Mouse (Mus musculus): ENCODE measurements around the gene Cab39. TPM values are rescaled to one million over a fixed set of nuclear protein-coding genes. Genes with fewer than 3 reads are reported as not detected.

Gene Cab39
- polyA plus RNA-seq, 1 experiment: 72.7 TPM

GRCm38 (mm10) chr1:85856266-85856665 lies 63.0 kb downstream of the Cab39 start:
- no peak for TF ChIP-seq POLR2A (IDR thresholded peaks at IDR 0.05; ENCODE audit: low read depth, low read length)
- TF ChIP-seq CTCF (IDR thresholded peaks at IDR 0.05; ENCODE audit: borderline replicate concordance, insufficient read depth, low read length): no peak
- H3K4me1 ChIP-seq (ENCODE audit: control insufficient read depth, insufficient read depth, low read length): no peaks in the 10 kb centered on the region
- no peak overlapping the region for H3K4me3 ChIP-seq (ENCODE audit: insufficient read depth, low read length)
- no peak overlapping the region for H3K27ac ChIP-seq (ENCODE audit: insufficient read depth, low read length)

- TF ChIP-seq POLR2A (IDR thresholded peaks at IDR 0.05; ENCODE audit: low read depth, low read length) (no peak), CTCF (IDR thresholded peaks at IDR 0.05; ENCODE audit: borderline replicate concordance, insufficient read depth, low read length) (no peak)
- no peaks in the 10 kb centered on the region for H3K4me1 ChIP-seq (ENCODE audit: control insufficient read depth, insufficient read depth, low read length)
- H3K27ac ChIP-seq (ENCODE audit: insufficient read depth, low read length): no peak overlapping the region
- no peak overlapping the region for H3K4me3 ChIP-seq (ENCODE audit: insufficient read depth, low read length)
These were observed 64.1 kb downstream of the Cab39 start for GRCm38 (mm10) chr1:85857261-85857754.

DNA sequence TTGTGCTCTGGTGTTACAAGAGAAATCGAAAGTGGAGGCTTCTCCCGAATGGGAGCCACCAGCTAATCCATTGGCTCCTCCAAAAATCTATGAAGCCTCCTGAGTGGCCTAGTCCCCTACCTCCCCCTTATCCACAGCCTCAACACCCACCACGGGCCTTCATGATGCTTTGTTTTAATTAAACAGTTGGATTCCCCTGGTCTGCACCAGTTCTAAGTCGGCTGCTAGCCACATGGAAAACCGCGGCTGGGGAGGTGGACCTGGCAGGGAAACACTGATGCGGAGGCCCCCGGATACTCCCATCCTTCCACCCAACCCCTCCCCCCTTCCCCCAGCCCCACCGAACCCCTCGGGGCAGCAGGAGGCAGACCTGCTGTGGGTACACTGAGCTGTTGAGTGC lies 71.1 kb downstream of the Cab39 start:
- Histone ChIP-seq H3K4me3 (ENCODE audit: insufficient read depth, low read length) (no peak overlapping the region), H3K27ac (ENCODE audit: insufficient read depth, low read length) (no peak overlapping the region), H3K4me1 (ENCODE audit: control insufficient read depth, insufficient read depth, low read length) (no peaks in the 10 kb centered on the region)
- TF ChIP-seq CTCF (IDR thresholded peaks at IDR 0.05; ENCODE audit: borderline replicate concordance, insufficient read depth, low read length) (no peak), POLR2A (IDR thresholded peaks at IDR 0.05; ENCODE audit: low read depth, low read length) (no peak)

- TF ChIP-seq CTCF (IDR thresholded peaks at IDR 0.05; ENCODE audit: borderline replicate concordance, insufficient read depth, low read length) (no peak), POLR2A (IDR thresholded peaks at IDR 0.05; ENCODE audit: low read depth, low read length) (no peak)
These were observed 76.8 kb downstream of the Cab39 start for GRCm38 (mm10) chr1:85870001-85870400.

GRCm38 (mm10) chr1:85870546-85870945 lies 77.3 kb downstream of the Cab39 start:
- no peaks in the 10 kb centered on the region for H3K4me1 ChIP-seq (ENCODE audit: control insufficient read depth, insufficient read depth, low read length)
- H3K4me3 ChIP-seq (ENCODE audit: insufficient read depth, low read length): no peak overlapping the region
- no peak for TF ChIP-seq POLR2A (IDR thresholded peaks at IDR 0.05; ENCODE audit: low read depth, low read length)
- no peak for TF ChIP-seq CTCF (IDR thresholded peaks at IDR 0.05; ENCODE audit: borderline replicate concordance, insufficient read depth, low read length)
- no peak overlapping the region for H3K27ac ChIP-seq (ENCODE audit: insufficient read depth, low read length)

More at GRCm38 (mm10) chr1:85870001-85870400, 76.8 kb downstream of the Cab39 start:
- Histone ChIP-seq H3K4me1 (ENCODE audit: control insufficient read depth, insufficient read depth, low read length) (no peaks in the 10 kb centered on the region), H3K27ac (ENCODE audit: insufficient read depth, low read length) (no peak overlapping the region), H3K4me3 (ENCODE audit: insufficient read depth, low read length) (no peak overlapping the region)

DNA sequence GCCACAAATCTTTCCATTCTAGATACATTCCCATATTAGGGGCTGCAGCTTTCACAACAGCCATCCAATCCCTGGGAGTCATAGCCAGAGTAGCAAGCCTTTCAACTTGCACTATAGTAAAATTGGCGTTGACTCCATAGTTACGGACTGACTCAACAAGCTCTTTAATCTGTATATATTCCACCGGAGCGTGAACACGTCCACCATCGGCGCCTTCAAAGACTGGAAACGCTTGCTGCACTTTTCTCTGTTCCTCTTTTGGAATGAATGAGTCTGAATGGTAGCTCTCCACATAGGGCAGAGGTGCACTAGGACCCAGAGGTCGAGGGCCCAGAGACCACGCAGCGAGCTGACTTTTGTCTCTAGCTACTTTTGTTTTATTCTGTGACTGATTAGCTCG lies 88.8 kb downstream of the Cab39 start:
- H3K27ac ChIP-seq (ENCODE audit: insufficient read depth, low read length): no peak overlapping the region
- no peaks in the 10 kb centered on the region for H3K4me1 ChIP-seq (ENCODE audit: control insufficient read depth, insufficient read depth, low read length)
- H3K4me3 ChIP-seq (ENCODE audit: insufficient read depth, low read length): no peak overlapping the region
- TF ChIP-seq CTCF (IDR thresholded peaks at IDR 0.05; ENCODE audit: borderline replicate concordance, insufficient read depth, low read length): no peak
- TF ChIP-seq POLR2A (IDR thresholded peaks at IDR 0.05; ENCODE audit: low read depth, low read length): no peak

DNA sequence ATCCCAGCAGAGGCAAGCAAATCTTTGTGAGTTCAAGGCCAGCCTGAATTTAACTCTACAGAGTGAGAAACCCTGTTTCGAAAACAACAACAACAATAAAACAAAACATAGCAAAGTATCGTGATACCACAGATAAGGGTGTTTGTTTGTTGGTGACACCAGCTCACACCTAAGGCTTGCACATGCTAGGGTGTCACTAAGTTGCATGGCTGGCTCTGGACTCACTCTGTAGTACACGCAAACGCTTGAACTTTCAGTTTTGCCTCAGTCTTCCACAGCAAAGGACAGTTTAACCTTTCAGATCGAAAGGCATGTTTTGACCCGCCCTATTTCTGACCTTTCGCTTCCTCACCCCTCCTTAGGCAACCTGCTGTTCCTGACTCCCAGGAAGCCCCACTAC lies 94.0 kb downstream of the Cab39 start:
- no peaks in the 10 kb centered on the region for H3K4me1 ChIP-seq (ENCODE audit: control insufficient read depth, insufficient read depth, low read length)
- no peak for TF ChIP-seq POLR2A (IDR thresholded peaks at IDR 0.05; ENCODE audit: low read depth, low read length)
- TF ChIP-seq CTCF (IDR thresholded peaks at IDR 0.05; ENCODE audit: borderline replicate concordance, insufficient read depth, low read length): no peak
- H3K4me3 ChIP-seq (ENCODE audit: insufficient read depth, low read length): no peak overlapping the region
- H3K27ac ChIP-seq (ENCODE audit: insufficient read depth, low read length): no peak overlapping the region

- Histone ChIP-seq H3K4me3 (ENCODE audit: insufficient read depth, low read length) (peak within 1 kb of the TSS; percentile 96), H3K4me1 (ENCODE audit: control insufficient read depth, insufficient read depth, low read length) (peaks cover 5% of the 10 kb centered on the region; the same call in 1 of the 2 replicates), H3K27ac (ENCODE audit: insufficient read depth, low read length) (peak within 1 kb of the TSS; percentile 71)
- no peak for TF ChIP-seq CTCF (IDR thresholded peaks at IDR 0.05; ENCODE audit: borderline replicate concordance, insufficient read depth, low read length)
- peak; percentile 85 for TF ChIP-seq POLR2A (IDR thresholded peaks at IDR 0.05; ENCODE audit: low read depth, low read length)
These were observed 101.0 kb downstream of the Cab39 start, which contains the start of gene Itm2c for GRCm38 (mm10) chr1:85894231-85894747. Gene Itm2c (plus strand): TSS chr1:85894281.

- Histone ChIP-seq H3K4me1 (ENCODE audit: control insufficient read depth, insufficient read depth, low read length) (peaks cover 5% of the 10 kb centered on the region; the same call in 1 of the 2 replicates), H3K27ac (ENCODE audit: insufficient read depth, low read length) (peak overlapping the region; percentile 71), H3K4me3 (ENCODE audit: insufficient read depth, low read length) (peak overlapping the region; percentile 96)
- TF ChIP-seq CTCF (IDR thresholded peaks at IDR 0.05; ENCODE audit: borderline replicate concordance, insufficient read depth, low read length) (no peak), POLR2A (IDR thresholded peaks at IDR 0.05; ENCODE audit: low read depth, low read length) (no peak)
These were observed 101.6 kb downstream of the Cab39 start for GRCm38 (mm10) chr1:85894748-85895360.

- Histone ChIP-seq H3K4me3 (ENCODE audit: insufficient read depth, low read length) (peak overlapping the region; percentile 96), H3K4me1 (ENCODE audit: control insufficient read depth, insufficient read depth, low read length) (peaks cover 5% of the 10 kb centered on the region; the same call in 1 of the 2 replicates), H3K27ac (ENCODE audit: insufficient read depth, low read length) (peak overlapping the region; percentile 1)
- TF ChIP-seq POLR2A (IDR thresholded peaks at IDR 0.05; ENCODE audit: low read depth, low read length) (peak; percentile 61; the same call in 1 of the 2 replicates), CTCF (IDR thresholded peaks at IDR 0.05; ENCODE audit: borderline replicate concordance, insufficient read depth, low read length) (no peak)
These were observed 102.2 kb downstream of the Cab39 start for GRCm38 (mm10) chr1:85895391-85895837.
